Mouse (Mus musculus) testis, adult 2 months (tissue): Measurements from ENCODE around the gene Olfr819.
"Not testable (repeated sequence)": the region's sequence is repeated elsewhere in the genome, so short reads cannot be mapped to it uniquely, and the experiment has no call there.

Experiments used
- CTCF ChIP-seq: fragments of 200-500 bp; IDR thresholded peaks from 2 replicates; pipeline ENCODE4 v1.5.1; 2012; ENCODE audit warnings: low read depth, mild to moderate bottlenecking, inconsistent platforms, low read length, moderate library complexity; ENCODE audit not compliant: control insufficient read depth, insufficient read depth, insufficient replicate concordance
- POLR2A ChIP-seq: fragments of 200-500 bp; IDR thresholded peaks from 2 replicates; pipeline ENCODE4 v1.6.1; 2012; ENCODE audit warnings: low read depth, mild to moderate bottlenecking, inconsistent platforms, low read length, moderate library complexity; ENCODE audit not compliant: control insufficient read depth

DNA sequence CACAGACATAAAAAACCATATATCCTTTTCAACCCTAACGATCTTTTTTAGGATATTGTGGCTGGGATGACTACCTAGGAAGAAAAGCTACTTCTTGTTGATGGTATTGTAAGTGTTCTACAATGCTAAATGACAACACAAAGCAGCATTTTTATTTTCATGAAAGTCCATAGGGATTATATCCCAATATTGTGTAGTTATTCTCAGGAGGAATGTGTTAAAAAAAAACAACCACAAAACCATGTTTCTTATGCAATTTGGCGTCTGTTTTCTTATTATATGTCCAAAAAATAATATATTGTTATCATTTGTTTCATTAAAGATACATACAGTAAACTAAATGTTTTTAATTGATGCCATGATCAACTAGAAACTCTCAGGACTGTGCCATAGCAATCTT lies 9.0 kb upstream of the Olfr819 start, which contains the start of gene Olfr247:
- not testable (repeated sequence) for TF ChIP-seq POLR2A, CTCF
